Mouse (Mus musculus) olfactory bulb, adult 2 months (tissue): ENCODE data around the gene Rsu1.

Source experiments
- CTCF ChIP-seq: fragments of 200-500 bp; IDR thresholded peaks from 2 replicates; pipeline ENCODE4 v1.5.1; 2012; ENCODE audit warnings: low read depth, mild to moderate bottlenecking, low read length, moderate library complexity; ENCODE audit not compliant: insufficient read depth
- POLR2A ChIP-seq: fragments of 200-500 bp; IDR thresholded peaks from 2 replicates; pipeline ENCODE4 v1.6.1; 2012; ENCODE audit warnings: mild to moderate bottlenecking, low read depth, low read length, moderate library complexity; ENCODE audit not compliant: insufficient read depth

- TF ChIP-seq POLR2A: no peak
- no peak for TF ChIP-seq CTCF
Measured at GRCm38 (mm10) chr2:13103797-13104200, 167.4 kb downstream of the Rsu1 start.
